Mouse (Mus musculus): ENCODE measurements at regions not wholly inside any gene's neighbourhood (a gene's known extent, or its start where the extent isn't known, plus 50 kb on each side); places are given as distances from the start of the nearest gene placed in this dataset.
A peak's percentile ranks its signal among the peaks of the same experiment; 100 is the strongest.
"Not testable (repeated sequence)": the region's sequence is repeated elsewhere in the genome, so short reads cannot be mapped to it uniquely, and the experiment has no call there.

- no peaks in the 10 kb centered on the region for H3K27me3 ChIP-seq (ENCODE audit: control insufficient read depth, insufficient read depth, low read length)
- H3K36me3 ChIP-seq (ENCODE audit: control insufficient read depth, insufficient read depth, low read length): no peaks in the 10 kb centered on the region
- H3K9me3 ChIP-seq (ENCODE audit: control insufficient read depth, low read length): no peaks in the 10 kb centered on the region
- H3K4me3 ChIP-seq (ENCODE audit: low read depth, low read length): no peak overlapping the region
- ATAC-seq (replicated peaks; ENCODE audit: low FRiP score) (no peak), DNase-seq (ENCODE audit: low spot score) (no peak)
- H3K4me2 ChIP-seq (ENCODE audit: low read depth, low read length, severe bottlenecking): no peak overlapping the region
- no peak overlapping the region for H3K9ac ChIP-seq (ENCODE audit: low read length)
- H3K27ac ChIP-seq (ENCODE audit: low read depth, low read length): no peak overlapping the region
- H3K4me1 ChIP-seq (replicated peaks; ENCODE audit: control insufficient read depth, insufficient read depth, low read length): no peaks in the 10 kb centered on the region
Observed at GRCm38 (mm10) chr8:42291392-42291791, 849.9 kb downstream of the Triml1 start.

- Histone ChIP-seq H3K4me1 (replicated peaks; ENCODE audit: control insufficient read depth, insufficient read depth, low read length) (no peaks in the 10 kb centered on the region), H3K36me3 (ENCODE audit: control insufficient read depth, insufficient read depth, low read length) (no peaks in the 10 kb centered on the region), H3K4me3 (ENCODE audit: low read depth, low read length) (no peak overlapping the region), H3K9ac (ENCODE audit: low read length) (no peak overlapping the region), H3K27ac (ENCODE audit: low read depth, low read length) (no peak overlapping the region), H3K9me3 (ENCODE audit: control insufficient read depth, low read length) (no peaks in the 10 kb centered on the region), H3K27me3 (ENCODE audit: control insufficient read depth, insufficient read depth, low read length) (no peaks in the 10 kb centered on the region), H3K4me2 (ENCODE audit: low read depth, low read length, severe bottlenecking) (no peak overlapping the region)
- ATAC-seq (replicated peaks; ENCODE audit: low FRiP score): no peak
- WGBS: 87% methylated on average over 2 of the region's 2 CpGs
- DNase-seq (ENCODE audit: low spot score): no peak
Observed at GRCm38 (mm10) chr8:42282011-42282410, 859.3 kb downstream of the Triml1 start.

GRCm38 (mm10) chr8:42253358-42253757, 836.5 kb upstream of the Frg1 start:
- no peaks in the 10 kb centered on the region for H3K27me3 ChIP-seq (ENCODE audit: control insufficient read depth, insufficient read depth, low read length)
- ATAC-seq (replicated peaks; ENCODE audit: low FRiP score) (peak; percentile 71), DNase-seq (ENCODE audit: low spot score) (no peak)
- H3K4me1 ChIP-seq (replicated peaks; ENCODE audit: control insufficient read depth, insufficient read depth, low read length): no peaks in the 10 kb centered on the region
- H3K4me3 ChIP-seq (ENCODE audit: low read depth, low read length): no peak overlapping the region
- no peaks in the 10 kb centered on the region for H3K36me3 ChIP-seq (ENCODE audit: control insufficient read depth, insufficient read depth, low read length)
- 81% methylated on average over 1 of the region's 1 CpGs for WGBS
- no peak overlapping the region for H3K9ac ChIP-seq (ENCODE audit: low read length)
- H3K4me2 ChIP-seq (ENCODE audit: low read depth, low read length, severe bottlenecking): no peak overlapping the region
- H3K9me3 ChIP-seq (ENCODE audit: control insufficient read depth, low read length): no peaks in the 10 kb centered on the region
- H3K27ac ChIP-seq (ENCODE audit: low read depth, low read length): no peak overlapping the region

GRCm38 (mm10) chr8:42242321-42242720, 825.4 kb upstream of the Frg1 start:
- H3K27me3 ChIP-seq (ENCODE audit: control insufficient read depth, insufficient read depth, low read length); H3K9me3 ChIP-seq (ENCODE audit: control insufficient read depth, low read length); H3K4me1 ChIP-seq (replicated peaks; ENCODE audit: control insufficient read depth, insufficient read depth, low read length); ATAC-seq (replicated peaks; ENCODE audit: low FRiP score); H3K27ac ChIP-seq (ENCODE audit: low read depth, low read length); DNase-seq (ENCODE audit: low spot score); H3K36me3 ChIP-seq (ENCODE audit: control insufficient read depth, insufficient read depth, low read length); H3K4me2 ChIP-seq (ENCODE audit: low read depth, low read length, severe bottlenecking); H3K9ac ChIP-seq (ENCODE audit: low read length); H3K4me3 ChIP-seq (ENCODE audit: low read depth, low read length): not testable (repeated sequence)
- 75% methylated on average over 1 of the region's 1 CpGs for WGBS

GRCm38 (mm10) chr8:42219857-42220600, 803.2 kb upstream of the Frg1 start:
- Histone ChIP-seq H3K4me2 (ENCODE audit: low read depth, low read length, severe bottlenecking) (no peak overlapping the region), H3K27ac (ENCODE audit: low read depth, low read length) (no peak overlapping the region), H3K27me3 (ENCODE audit: control insufficient read depth, insufficient read depth, low read length) (no peaks in the 10 kb centered on the region), H3K36me3 (ENCODE audit: control insufficient read depth, insufficient read depth, low read length) (no peaks in the 10 kb centered on the region), H3K9me3 (ENCODE audit: control insufficient read depth, low read length) (no peaks in the 10 kb centered on the region), H3K4me1 (replicated peaks; ENCODE audit: control insufficient read depth, insufficient read depth, low read length) (no peaks in the 10 kb centered on the region), H3K4me3 (ENCODE audit: low read depth, low read length) (no peak overlapping the region), H3K9ac (ENCODE audit: low read length) (no peak overlapping the region)
- no peak for ATAC-seq (replicated peaks; ENCODE audit: low FRiP score)
- 82% methylated on average over 2 of the region's 2 CpGs for WGBS
- DNase-seq (ENCODE audit: low spot score): no peak

- Histone ChIP-seq H3K9ac (ENCODE audit: low read length) (no peak overlapping the region), H3K4me2 (ENCODE audit: low read depth, low read length, severe bottlenecking) (no peak overlapping the region), H3K4me3 (ENCODE audit: low read depth, low read length) (no peak overlapping the region), H3K27ac (ENCODE audit: low read depth, low read length) (no peak overlapping the region), H3K36me3 (ENCODE audit: control insufficient read depth, insufficient read depth, low read length) (no peaks in the 10 kb centered on the region), H3K9me3 (ENCODE audit: control insufficient read depth, low read length) (no peaks in the 10 kb centered on the region), H3K4me1 (replicated peaks; ENCODE audit: control insufficient read depth, insufficient read depth, low read length) (no peaks in the 10 kb centered on the region), H3K27me3 (ENCODE audit: control insufficient read depth, insufficient read depth, low read length) (no peaks in the 10 kb centered on the region)
- ATAC-seq (replicated peaks; ENCODE audit: low FRiP score): no peak
- 54% methylated on average over 2 of the region's 2 CpGs for WGBS
- DNase-seq (ENCODE audit: low spot score): no peak
Observed at GRCm38 (mm10) chr8:42210943-42211342, 794.1 kb upstream of the Frg1 start.

- H3K9me3 ChIP-seq (ENCODE audit: control insufficient read depth, low read length): no peaks in the 10 kb centered on the region
Observed at GRCm38 (mm10) chr8:42209989-42210388, 793.1 kb upstream of the Frg1 start.

GRCm38 (mm10) chr8:42197257-42197656, 780.4 kb upstream of the Frg1 start:
- no peak overlapping the region for H3K4me3 ChIP-seq (ENCODE audit: low read depth, low read length)
- H3K36me3 ChIP-seq (ENCODE audit: control insufficient read depth, insufficient read depth, low read length): no peaks in the 10 kb centered on the region
- no peak overlapping the region for H3K27ac ChIP-seq (ENCODE audit: low read depth, low read length)
- no peaks in the 10 kb centered on the region for H3K9me3 ChIP-seq (ENCODE audit: control insufficient read depth, low read length)
- no peak overlapping the region for H3K4me2 ChIP-seq (ENCODE audit: low read depth, low read length, severe bottlenecking)
- H3K9ac ChIP-seq (ENCODE audit: low read length): no peak overlapping the region
- DNase-seq (ENCODE audit: low spot score): no peak
- no peaks in the 10 kb centered on the region for H3K4me1 ChIP-seq (replicated peaks; ENCODE audit: control insufficient read depth, insufficient read depth, low read length)
- no peaks in the 10 kb centered on the region for H3K27me3 ChIP-seq (ENCODE audit: control insufficient read depth, insufficient read depth, low read length)
- WGBS: 83% methylated on average over 5 of the region's 5 CpGs
- ATAC-seq (replicated peaks; ENCODE audit: low FRiP score): no peak

More at GRCm38 (mm10) chr8:42209989-42210388, 793.1 kb upstream of the Frg1 start:
- no peaks in the 10 kb centered on the region for H3K27me3 ChIP-seq (ENCODE audit: control insufficient read depth, insufficient read depth, low read length)
- H3K4me2 ChIP-seq (ENCODE audit: low read depth, low read length, severe bottlenecking): no peak overlapping the region
- no peaks in the 10 kb centered on the region for H3K36me3 ChIP-seq (ENCODE audit: control insufficient read depth, insufficient read depth, low read length)
- H3K9ac ChIP-seq (ENCODE audit: low read length): no peak overlapping the region
- ATAC-seq (replicated peaks; ENCODE audit: low FRiP score) (no peak), DNase-seq (ENCODE audit: low spot score) (no peak)
- no peak overlapping the region for H3K4me3 ChIP-seq (ENCODE audit: low read depth, low read length)
- no peak overlapping the region for H3K27ac ChIP-seq (ENCODE audit: low read depth, low read length)
- H3K4me1 ChIP-seq (replicated peaks; ENCODE audit: control insufficient read depth, insufficient read depth, low read length): no peaks in the 10 kb centered on the region

GRCm38 (mm10) chr8:42193902-42194550, 777.2 kb upstream of the Frg1 start:
- ATAC-seq (replicated peaks; ENCODE audit: low FRiP score) (no peak), DNase-seq (ENCODE audit: low spot score) (no peak)
- Histone ChIP-seq H3K36me3 (ENCODE audit: control insufficient read depth, insufficient read depth, low read length) (no peaks in the 10 kb centered on the region), H3K4me3 (ENCODE audit: low read depth, low read length) (no peak overlapping the region), H3K27ac (ENCODE audit: low read depth, low read length) (no peak overlapping the region), H3K9ac (ENCODE audit: low read length) (no peak overlapping the region), H3K9me3 (ENCODE audit: control insufficient read depth, low read length) (no peaks in the 10 kb centered on the region), H3K27me3 (ENCODE audit: control insufficient read depth, insufficient read depth, low read length) (no peaks in the 10 kb centered on the region), H3K4me2 (ENCODE audit: low read depth, low read length, severe bottlenecking) (no peak overlapping the region), H3K4me1 (replicated peaks; ENCODE audit: control insufficient read depth, insufficient read depth, low read length) (no peaks in the 10 kb centered on the region)
- 100% methylated on average over 1 of the region's 1 CpGs for WGBS
